Mouse (Mus musculus) liver, embryonic 12.5 days (tissue): ENCODE results near the gene Carm1. TPM values are rescaled to one million over a fixed set of nuclear protein-coding genes. Genes with fewer than 3 reads are reported as not detected.
"Not testable (repeated sequence)": the region's sequence is repeated elsewhere in the genome, so short reads cannot be mapped to it uniquely, and the experiment has no call there.

Experiments
- ATAC-seq: fragments of 200-750 bp; cut with Nextera tagmentation; 2 replicates; pipeline ENCODE4 v1.8.0; 2017; ENCODE audit warnings: moderate number of reproducible peaks, mild to moderate bottlenecking, moderate library complexity
- H3K27ac ChIP-seq: fragments of 300-500 bp; sonication (generic); 2 replicates; pipeline ENCODE4 v1.5.1; 2016; ENCODE audit warnings: mild to moderate bottlenecking
- H3K27me3 ChIP-seq: fragments of 300-500 bp; sonication (generic); replicated peaks from 2 replicates; pipeline ENCODE4 v1.6.1; 2016; ENCODE audit warnings: mild to moderate bottlenecking, moderate library complexity
- H3K36me3 ChIP-seq: fragments of 300-500 bp; sonication (generic); 2 replicates; pipeline ENCODE4 v1.6.1; 2016; ENCODE audit warnings: mild to moderate bottlenecking, moderate library complexity
- H3K4me1 ChIP-seq: fragments of 300-500 bp; sonication (generic); 2 replicates; pipeline ENCODE4 v1.6.1; 2016
- H3K4me2 ChIP-seq: fragments of 300-500 bp; sonication (generic); 2 replicates; pipeline ENCODE4 v1.6.1; 2016; ENCODE audit warnings: mild to moderate bottlenecking, moderate library complexity
- H3K4me3 ChIP-seq: fragments of 300-500 bp; sonication (generic); 2 replicates; pipeline ENCODE4 v1.5.1; 2016; ENCODE audit warnings: mild to moderate bottlenecking, moderate library complexity
- H3K9ac ChIP-seq: fragments of 300-500 bp; sonication (generic); 2 replicates; pipeline ENCODE4 v1.6.1; 2016; ENCODE audit warnings: mild to moderate bottlenecking, moderate library complexity
- H3K9me3 ChIP-seq: fragments of 300-500 bp; sonication (generic); replicated peaks from 2 replicates; pipeline ENCODE4 v1.6.1; 2016; ENCODE audit warnings: mild to moderate bottlenecking, moderate library complexity
- WGBS: fragments of 180-500 bp; shearing (Covaris S2); methylation state at CpG from one replicate; pipeline ENCODE4 v1.1.7; 2016; ENCODE audit not compliant: insufficient replicate concordance; 5-methylcytosine and 5-hydroxymethylcytosine counted together
- polyA plus RNA-seq: library from polyadenylated mRNA; unstranded; fragments of >200 nt; fragmentation: Nextera tagmentation; extraction: Ambion mirVana; gene quantifications from 2 replicates; pipeline ENCODE4 v1.2.1, GENCODE M21; 2016

The Carm1 gene
- polyA plus RNA-seq, 1 experiment from 2014 or later: 39.0 TPM

DNA sequence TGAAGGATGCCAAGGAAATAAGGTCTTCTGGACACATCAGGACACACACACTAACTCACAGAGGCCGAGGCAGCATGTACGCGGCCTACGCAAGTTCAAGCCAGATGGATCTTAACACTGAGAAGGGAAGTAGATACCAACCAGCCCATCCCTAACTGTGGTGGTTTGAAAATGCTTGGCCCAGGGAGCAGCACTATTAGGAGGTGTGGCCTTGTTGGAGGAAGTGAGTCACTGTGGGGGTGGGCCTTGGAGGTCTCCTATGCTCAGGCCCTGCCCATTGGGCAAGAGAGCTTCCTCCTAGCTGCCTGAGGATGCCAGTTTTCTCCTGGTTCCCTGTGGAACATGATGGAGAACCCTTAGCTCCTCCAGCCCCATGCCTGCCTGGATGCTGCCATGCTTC lies 33.2 kb upstream of the Carm1 start:
- 97% methylated on average over 4 of the region's 4 CpGs for WGBS
- H3K27me3 ChIP-seq: no peaks in the 10 kb centered on the region
- H3K9ac ChIP-seq: no peak overlapping the region
- no peak overlapping the region for H3K27ac ChIP-seq
- H3K4me1 ChIP-seq: peaks cover 35% of the 10 kb centered on the region
- H3K4me3 ChIP-seq: no peak overlapping the region
- H3K36me3 ChIP-seq: peaks cover 7% of the 10 kb centered on the region
- H3K9me3 ChIP-seq: 0 out of 2 replicates have a peak, but pooled peaks cover 5% of the 10 kb centered on the region
- ATAC-seq: no peak
- no peak overlapping the region for H3K4me2 ChIP-seq

DNA sequence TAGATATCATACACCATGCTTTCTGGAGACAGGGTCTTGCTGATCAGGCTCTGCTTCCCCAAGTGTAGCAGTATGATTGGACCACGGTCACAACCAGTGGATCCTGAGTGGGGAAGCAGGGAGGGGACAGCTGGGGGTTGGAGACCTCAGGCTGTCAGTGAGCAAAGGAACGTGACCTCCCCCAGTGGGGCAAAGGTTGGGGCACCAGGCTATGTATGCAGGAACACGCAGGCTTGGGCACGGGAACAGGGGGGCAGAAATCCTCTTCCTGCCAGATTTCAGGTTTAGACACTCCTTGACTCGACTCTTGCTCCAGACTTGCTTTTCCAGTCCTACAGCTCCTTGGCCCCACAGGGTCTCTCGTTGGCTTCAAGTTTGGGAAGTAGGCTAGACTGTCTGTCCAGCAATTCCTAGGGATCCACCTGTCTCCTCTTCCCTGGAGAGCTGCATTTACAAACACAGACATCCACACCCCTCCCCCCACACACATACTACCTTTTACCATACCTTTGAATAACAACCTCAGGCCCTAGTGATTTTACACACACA lies 28.7 kb upstream of the Carm1 start:
- H3K9me3 ChIP-seq: 0 out of 2 replicates have a peak, but pooled peaks cover 5% of the 10 kb centered on the region
- no peak overlapping the region for H3K9ac ChIP-seq
- no peak overlapping the region for H3K4me2 ChIP-seq
- H3K27me3 ChIP-seq: no peaks in the 10 kb centered on the region
- H3K4me1 ChIP-seq: peaks cover 8% of the 10 kb centered on the region
- no peaks in the 10 kb centered on the region for H3K36me3 ChIP-seq
- WGBS: 68% methylated on average over 6 of the region's 6 CpGs
- no peak overlapping the region for H3K4me3 ChIP-seq
- ATAC-seq: no peak
- H3K27ac ChIP-seq: no peak overlapping the region

DNA sequence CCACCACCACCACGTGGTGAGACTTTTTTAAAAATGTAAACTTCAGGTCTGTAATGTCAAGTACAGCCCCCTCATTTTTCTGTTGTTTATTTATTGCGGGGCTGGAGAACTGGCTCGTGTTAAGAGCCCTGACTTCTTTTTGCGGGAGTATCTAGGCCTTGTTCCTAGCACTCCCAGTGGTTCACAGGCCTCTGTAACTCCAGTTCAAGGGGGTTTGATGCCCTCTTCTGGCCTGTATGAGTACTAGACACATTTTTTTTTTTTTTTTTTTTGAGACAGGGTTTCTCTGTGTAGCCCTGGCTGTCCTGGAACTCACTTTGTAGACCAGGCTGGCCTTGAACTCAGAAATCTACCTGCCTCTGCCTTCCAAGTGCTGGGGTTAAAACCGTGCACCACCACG lies 28.0 kb upstream of the Carm1 start:
- H3K4me3 ChIP-seq, H3K4me1 ChIP-seq, H3K4me2 ChIP-seq, H3K9me3 ChIP-seq, H3K27ac ChIP-seq, ATAC-seq, H3K27me3 ChIP-seq, H3K36me3 ChIP-seq, H3K9ac ChIP-seq: not testable (repeated sequence)
- WGBS: 70% methylated on average over 6 of the region's 6 CpGs

DNA sequence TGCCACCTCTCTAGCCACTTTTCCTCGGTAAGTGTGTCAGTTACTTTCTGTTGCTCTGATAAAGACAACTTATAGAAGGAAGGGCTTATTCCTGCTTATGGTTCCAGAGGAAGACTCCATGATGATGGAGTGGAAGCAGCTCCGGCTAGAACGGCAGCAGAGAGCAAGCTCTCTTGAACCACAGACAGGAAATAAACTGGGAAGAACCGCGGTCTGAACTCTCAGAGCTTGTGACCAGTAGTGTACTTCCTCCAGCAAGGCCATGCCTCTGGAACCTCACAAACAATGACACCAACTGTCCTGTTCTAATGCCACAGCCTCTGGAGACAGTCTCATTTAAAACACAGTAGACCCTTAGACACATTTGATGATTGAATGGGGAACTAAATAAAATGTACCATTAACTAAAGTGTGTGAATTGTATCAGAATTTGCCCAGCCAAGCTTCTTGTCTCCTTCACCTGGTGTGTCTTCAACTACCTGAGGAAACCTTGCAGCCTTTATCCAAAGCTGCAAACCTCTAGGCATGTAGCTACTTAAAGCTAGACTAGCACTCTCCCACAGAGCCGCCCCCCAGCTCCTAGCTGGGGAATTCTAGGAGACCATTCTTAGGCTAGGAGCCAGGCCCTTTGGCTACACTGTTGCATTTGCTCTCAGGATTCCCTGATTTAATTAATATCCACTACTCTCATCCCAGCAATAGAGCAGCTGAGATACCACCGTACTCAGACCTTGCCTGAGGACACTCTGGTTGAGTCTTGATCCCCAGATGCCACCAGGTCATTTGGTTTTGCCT lies 21.4 kb upstream of the Carm1 start:
- 34% methylated on average over 7 of the region's 7 CpGs for WGBS
- Histone ChIP-seq H3K4me2 (no peak overlapping the region), H3K9ac (no peak overlapping the region), H3K27me3 (no peaks in the 10 kb centered on the region), H3K36me3 (no peaks in the 10 kb centered on the region), H3K27ac (peak overlapping the region; percentile 32; the same call in 1 of the 2 replicates), H3K9me3 (no peaks in the 10 kb centered on the region), H3K4me3 (no peak overlapping the region), H3K4me1 (peaks cover 27% of the 10 kb centered on the region)
- ATAC-seq: no peak

DNA sequence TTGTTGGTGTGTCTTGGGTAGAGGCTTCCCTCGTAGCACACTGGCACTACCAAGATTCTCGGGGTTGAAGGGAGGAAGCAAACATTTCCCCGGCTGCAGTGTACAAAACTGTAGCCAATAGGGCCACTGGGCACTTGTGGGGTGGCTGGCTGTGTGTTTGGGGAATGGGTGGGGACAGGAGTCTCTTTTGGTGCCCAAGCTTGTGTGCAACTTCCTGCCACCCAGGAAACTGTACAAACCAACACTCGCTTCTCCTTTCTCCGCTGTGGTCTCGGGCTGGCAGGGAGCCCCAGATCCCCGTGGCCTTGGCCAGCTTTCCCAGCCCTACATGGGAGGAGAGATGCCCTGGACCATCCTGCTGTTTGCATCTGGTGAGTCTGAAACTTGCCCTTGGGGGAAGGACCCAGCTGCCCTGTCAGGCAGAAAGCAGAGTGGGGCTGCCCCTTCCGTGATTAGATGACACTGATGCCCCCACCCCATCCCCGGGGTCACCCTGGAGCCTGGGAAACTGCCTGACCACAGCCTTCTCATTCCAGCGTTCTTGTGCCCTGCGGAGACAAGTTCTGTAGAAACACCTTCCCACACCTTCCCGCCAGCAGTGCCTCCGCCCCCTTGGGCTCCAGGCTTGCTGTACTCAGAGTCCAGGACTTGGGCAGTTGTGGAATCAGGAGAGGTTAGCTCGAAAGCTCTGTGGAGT lies 20.6 kb upstream of the Carm1 start, which contains the start of gene AB124611:
TSS of gene AB124611 (plus strand) at position 240 of the 697 bp plus-strand sequence.
- Histone ChIP-seq H3K4me3 (peak within 1 kb of the TSS; percentile 3; the same call in 1 of the 2 replicates), H3K9ac (peak within 1 kb of the TSS; percentile 39; the same call in 1 of the 2 replicates), H3K36me3 (no peaks in the 10 kb centered on the region), H3K4me2 (no peak within 1 kb of the TSS), H3K27me3 (no peaks in the 10 kb centered on the region), H3K27ac (peak within 1 kb of the TSS; percentile 32; the same call in 1 of the 2 replicates), H3K4me1 (peaks cover 27% of the 10 kb centered on the region), H3K9me3 (no peaks in the 10 kb centered on the region)
- 38% methylated on average over 14 of the region's 14 CpGs for WGBS
- no peak for ATAC-seq

DNA sequence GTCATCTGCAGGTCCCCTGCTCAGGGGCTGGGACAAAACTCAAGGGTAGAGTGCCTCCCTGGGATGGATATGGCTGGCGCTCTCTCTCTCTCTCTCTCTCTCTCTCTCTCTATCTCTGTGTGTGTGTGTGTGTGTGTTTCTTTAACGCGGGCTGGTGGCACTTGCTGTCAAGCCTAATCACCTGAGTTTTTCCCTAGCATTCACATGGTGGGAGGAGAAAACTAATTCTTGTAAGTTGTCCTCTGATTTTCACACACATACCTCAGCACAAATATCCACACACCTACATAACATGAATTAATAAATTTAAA lies 20.1 kb upstream of the Carm1 start:
- ATAC-seq: no peak
- Histone ChIP-seq H3K4me1 (peaks cover 27% of the 10 kb centered on the region), H3K9ac (peak overlapping the region; percentile 39; the same call in 1 of the 2 replicates), H3K27me3 (no peaks in the 10 kb centered on the region), H3K36me3 (no peaks in the 10 kb centered on the region), H3K27ac (no peak overlapping the region), H3K9me3 (no peaks in the 10 kb centered on the region), H3K4me2 (no peak overlapping the region), H3K4me3 (peak overlapping the region; percentile 3; the same call in 1 of the 2 replicates)
- 47% methylated on average over 3 of the region's 3 CpGs for WGBS

DNA sequence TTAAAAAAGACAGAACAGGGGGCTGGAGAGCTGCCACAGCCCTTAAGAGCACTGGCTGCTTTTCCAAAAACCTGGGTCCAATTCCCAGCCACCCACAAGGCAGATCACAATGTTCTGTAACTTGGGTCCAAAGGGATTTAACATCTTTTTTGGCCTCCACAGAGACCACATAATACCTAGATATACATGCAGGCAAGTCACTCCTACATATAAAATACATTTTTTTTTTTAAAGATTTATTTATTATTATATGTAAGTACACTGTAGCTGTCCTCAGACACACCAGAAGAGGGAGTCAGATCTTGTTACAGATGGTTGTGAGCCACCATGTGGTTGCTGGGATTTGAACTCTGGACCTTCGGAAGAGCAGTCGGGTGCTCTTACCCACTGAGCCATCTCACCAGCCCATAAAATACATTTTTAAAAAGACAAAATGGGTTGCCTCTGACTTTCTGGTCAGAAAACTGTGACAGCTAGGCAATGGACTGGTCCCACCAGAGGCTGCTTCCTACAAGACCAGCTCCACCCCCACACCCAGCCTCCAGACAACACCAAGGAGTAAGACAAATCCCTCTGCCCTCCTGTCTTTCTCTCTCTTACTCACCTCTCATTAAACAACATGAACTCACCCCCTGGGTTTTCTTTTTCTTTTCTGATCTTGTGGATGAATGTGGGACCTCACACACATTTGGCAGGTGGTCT lies 19.4 kb upstream of the Carm1 start:
- H3K9ac ChIP-seq: no peak overlapping the region
- peak overlapping the region; percentile 45; the same call in 1 of the 2 replicates for H3K27ac ChIP-seq
- no peaks in the 10 kb centered on the region for H3K9me3 ChIP-seq
- no peaks in the 10 kb centered on the region for H3K27me3 ChIP-seq
- H3K4me1 ChIP-seq: peaks cover 27% of the 10 kb centered on the region
- H3K36me3 ChIP-seq: no peaks in the 10 kb centered on the region
- no peak for ATAC-seq
- 70% methylated on average over 2 of the region's 2 CpGs for WGBS
- no peak overlapping the region for H3K4me2 ChIP-seq
- no peak overlapping the region for H3K4me3 ChIP-seq

DNA sequence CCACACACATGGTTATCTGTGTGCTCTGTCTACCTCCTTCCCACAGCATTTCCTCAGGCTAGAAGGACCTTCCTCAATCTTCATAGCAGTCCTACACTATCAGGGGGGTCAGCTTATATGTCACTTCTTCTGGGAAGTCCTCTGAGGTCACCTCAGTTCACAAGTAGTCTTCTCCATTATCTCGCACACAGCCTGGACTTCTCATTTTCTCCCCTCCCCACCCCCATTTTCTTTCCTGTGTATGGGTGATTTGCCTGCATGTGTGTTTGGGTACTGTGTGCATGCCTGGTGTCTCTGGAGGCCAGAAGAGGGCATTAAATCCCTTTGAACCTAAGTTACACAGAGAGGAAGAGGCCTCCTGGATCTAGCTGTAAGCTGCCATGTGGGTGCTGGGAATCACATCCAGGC lies 18.8 kb upstream of the Carm1 start:
- H3K4me1 ChIP-seq: peaks cover 27% of the 10 kb centered on the region
- no peaks in the 10 kb centered on the region for H3K27me3 ChIP-seq
- no peaks in the 10 kb centered on the region for H3K9me3 ChIP-seq
- H3K4me2 ChIP-seq: no peak overlapping the region
- ATAC-seq: peak; percentile 42; the same call in 1 of the 2 replicates
- no peak overlapping the region for H3K4me3 ChIP-seq
- no peaks in the 10 kb centered on the region for H3K36me3 ChIP-seq
- 13% methylated on average over 1 of the region's 1 CpGs for WGBS
- H3K27ac ChIP-seq: peak overlapping the region; percentile 45; the same call in 1 of the 2 replicates
- H3K9ac ChIP-seq: no peak overlapping the region

DNA sequence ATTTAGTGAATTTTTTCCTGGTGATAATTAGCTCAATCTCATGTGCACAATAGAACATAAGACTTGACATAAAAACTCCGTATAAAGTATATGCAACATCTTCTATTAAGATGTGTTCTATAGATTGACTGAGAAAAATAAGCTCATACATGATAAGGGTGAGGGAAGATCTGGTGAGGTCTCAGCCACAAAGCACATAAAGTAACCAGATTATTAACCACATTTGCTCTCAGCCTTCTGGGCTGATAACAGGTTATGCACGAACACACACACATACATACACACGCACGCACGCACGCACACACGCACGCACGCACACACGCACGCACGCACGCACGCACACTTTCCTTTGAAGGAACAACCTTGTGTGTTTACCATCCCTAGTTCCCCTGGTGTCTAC lies 10.2 kb upstream of the Carm1 start:
- no peaks in the 10 kb centered on the region for H3K27me3 ChIP-seq
- WGBS: 80% methylated on average over 14 of the region's 14 CpGs
- no peaks in the 10 kb centered on the region for H3K9me3 ChIP-seq
- no peak overlapping the region for H3K9ac ChIP-seq
- H3K36me3 ChIP-seq: no peaks in the 10 kb centered on the region
- peaks cover 23% of the 10 kb centered on the region for H3K4me1 ChIP-seq
- no peak overlapping the region for H3K4me3 ChIP-seq
- no peak overlapping the region for H3K27ac ChIP-seq
- H3K4me2 ChIP-seq: no peak overlapping the region
- ATAC-seq: no peak

DNA sequence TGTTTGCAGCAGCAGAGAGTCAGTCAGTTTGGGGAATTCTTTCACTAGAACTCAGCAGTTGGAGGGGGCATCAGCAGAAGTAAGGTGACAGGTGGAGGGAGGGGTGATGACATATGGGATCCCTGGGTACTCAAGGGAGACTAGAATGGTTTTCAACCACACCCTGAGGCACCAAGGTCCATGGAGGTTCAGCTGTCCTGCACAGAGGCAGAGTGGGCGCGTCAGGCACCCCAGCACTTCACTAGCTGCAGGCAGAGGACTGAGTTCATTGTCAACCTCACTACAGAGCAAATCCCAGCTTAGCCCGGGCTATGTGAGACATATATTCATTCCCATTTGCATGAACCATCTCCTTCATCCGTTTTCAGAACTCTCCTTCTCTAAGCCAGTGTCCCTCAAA lies 9.7 kb upstream of the Carm1 start:
- Histone ChIP-seq H3K4me3 (no peak overlapping the region), H3K27ac (no peak overlapping the region), H3K36me3 (no peaks in the 10 kb centered on the region), H3K9me3 (no peaks in the 10 kb centered on the region), H3K9ac (no peak overlapping the region), H3K4me2 (no peak overlapping the region), H3K27me3 (no peaks in the 10 kb centered on the region), H3K4me1 (peaks cover 23% of the 10 kb centered on the region)
- 68% methylated on average over 4 of the region's 4 CpGs for WGBS
- no peak for ATAC-seq

DNA sequence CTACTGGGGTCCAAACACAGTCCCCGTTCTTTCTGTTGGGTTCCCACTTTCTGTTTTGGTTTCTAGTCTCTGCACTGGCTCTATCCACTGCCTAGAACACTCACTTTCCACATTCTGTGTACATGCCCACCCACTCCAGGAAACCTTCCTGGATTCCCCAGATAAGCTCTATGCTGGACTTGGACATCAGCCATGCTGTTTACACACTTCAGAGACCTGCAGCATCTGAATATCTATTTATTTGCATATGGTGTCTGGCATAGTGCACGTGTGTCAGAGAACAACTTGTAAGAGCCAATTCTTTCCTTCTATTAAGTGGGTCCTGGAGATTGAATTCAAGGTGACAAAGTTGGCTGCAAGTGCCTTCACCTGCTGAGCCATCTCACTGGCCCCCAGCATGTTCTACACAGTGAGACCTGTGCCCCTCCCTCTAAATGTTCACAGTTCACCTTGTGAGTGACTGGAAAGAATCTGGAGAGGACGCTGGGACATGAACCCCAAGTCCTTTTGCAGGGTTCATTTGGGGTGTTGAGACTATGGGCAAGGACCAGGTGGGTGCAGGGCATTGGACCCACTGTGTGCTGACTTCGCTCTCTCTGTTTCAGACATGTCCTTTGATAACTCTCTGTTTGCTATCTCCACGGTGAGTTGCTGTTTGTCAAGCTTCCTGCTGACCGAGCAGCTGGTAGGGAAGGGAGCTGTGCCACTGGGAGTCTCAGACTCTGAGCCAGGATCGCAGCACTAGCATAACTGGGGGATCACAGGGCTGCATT lies 6.5 kb upstream of the Carm1 start:
- Histone ChIP-seq H3K4me3 (no peak overlapping the region), H3K9ac (no peak overlapping the region), H3K27ac (no peak overlapping the region), H3K36me3 (no peaks in the 10 kb centered on the region), H3K9me3 (no peaks in the 10 kb centered on the region), H3K4me1 (peaks cover 30% of the 10 kb centered on the region), H3K27me3 (no peaks in the 10 kb centered on the region), H3K4me2 (no peak overlapping the region)
- 57% methylated on average over 7 of the region's 7 CpGs for WGBS
- no peak for ATAC-seq
